Mouse (Mus musculus) layer of hippocampus, adult 8-10 months (tissue): Measurements from ENCODE around the gene Has3. TPM values are rescaled to one million over a fixed set of nuclear protein-coding genes. Genes with fewer than 3 reads are reported as not detected.
"Not testable (repeated sequence)": the region's sequence is repeated elsewhere in the genome, so short reads cannot be mapped to it uniquely, and the experiment has no call there.

ENCODE experiments used
- DNase-seq, 2 experiments: peaks; one replicate each; pipeline ENCODE4 v3.0.0; 2022; ENCODE audit warnings: low spot score in 2 of 2
- total RNA-seq, 4 experiments: library from RNA; stranded (reverse); gene quantifications; 2 replicates each; pipeline ENCODE4 v1.2.4; 2022

The Has3 gene
- total RNA-seq, 4 experiments from 2014 or later: 1.6 to 2.6 (median 1.9) TPM

DNA sequence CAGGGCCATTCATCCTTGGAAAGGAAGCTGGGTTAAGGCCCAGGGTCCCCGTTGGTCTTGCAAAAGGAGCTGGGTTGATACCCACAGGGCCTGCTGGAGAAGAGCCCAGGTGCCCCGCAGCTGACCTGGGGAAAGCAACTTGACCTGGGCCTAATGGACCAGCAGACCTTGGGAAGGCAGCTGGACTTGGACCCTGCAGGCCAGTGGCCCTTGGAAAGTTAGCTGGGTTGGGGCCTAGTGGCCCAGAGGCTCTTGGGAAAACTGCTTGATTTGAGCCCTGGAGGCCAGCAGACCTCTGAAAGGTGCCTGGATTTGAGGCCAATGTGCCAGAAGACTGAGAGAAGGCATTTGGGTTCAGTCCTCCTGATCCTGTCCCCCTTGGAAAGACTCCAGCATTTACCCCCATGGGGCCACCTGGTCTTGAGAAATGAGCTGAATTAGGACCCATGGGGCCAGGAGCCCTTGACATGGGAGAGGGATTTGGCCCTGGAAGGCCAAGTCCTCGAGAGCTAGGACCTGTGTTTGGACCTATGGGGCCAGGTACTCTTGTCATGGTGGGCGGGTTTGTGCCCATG lies 14.9 kb downstream of the Has3 start:
- not testable (repeated sequence) for DNase-seq

GRCm38 (mm10) chr8:106887336-106888189 lies 17.5 kb downstream of the Has3 start:
- DNase-seq: peak in 1 of 2 experiments; percentile 77

- no peak for DNase-seq
These were observed 18.8 kb downstream of the Has3 start for GRCm38 (mm10) chr8:106888803-106889202.

GRCm38 (mm10) chr8:106892210-106892805 lies 22.3 kb downstream of the Has3 start:
- DNase-seq: no peak

- no peak for DNase-seq
These were observed 22.9 kb downstream of the Has3 start for GRCm38 (mm10) chr8:106892806-106893451.

DNA sequence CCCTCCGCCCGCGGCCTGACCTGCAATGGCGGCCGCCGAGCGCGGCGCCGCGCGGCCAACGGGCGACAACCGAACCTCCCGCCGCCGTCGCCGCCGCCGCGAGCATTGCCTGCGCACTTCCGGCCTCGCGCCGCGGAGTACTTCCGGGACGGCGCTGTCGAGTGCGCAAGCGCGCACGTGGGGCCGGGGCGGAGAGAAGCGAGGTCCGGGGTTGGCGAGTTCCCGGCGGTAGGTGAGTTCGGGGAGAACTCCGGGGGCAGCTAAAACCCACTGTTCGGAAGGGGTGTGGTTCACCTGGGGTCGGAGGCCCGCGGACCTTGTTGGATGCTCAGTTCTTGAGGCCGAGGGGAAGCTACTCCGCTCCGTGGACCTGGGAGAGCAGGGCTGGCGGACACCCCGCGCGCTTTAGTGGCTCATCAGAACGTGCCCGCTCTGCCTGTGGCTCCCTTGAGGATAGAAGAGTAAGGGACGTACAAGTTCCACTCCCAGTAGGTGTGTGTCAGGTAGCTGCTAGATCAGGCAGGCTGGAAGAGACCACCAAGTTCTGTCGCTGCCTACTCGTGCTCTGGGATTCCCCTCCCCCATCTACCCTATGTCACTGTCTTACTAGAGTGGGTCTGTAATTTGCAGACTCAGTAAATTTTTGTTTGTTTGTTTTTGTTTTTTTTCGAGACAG lies 23.6 kb downstream of the Has3 start, which contains the start of gene Utp4:
TSS of gene Utp4 (plus strand) at position 156 of the 676 bp plus-strand sequence.
- DNase-seq: peak; percentile 43 to 70

DNA sequence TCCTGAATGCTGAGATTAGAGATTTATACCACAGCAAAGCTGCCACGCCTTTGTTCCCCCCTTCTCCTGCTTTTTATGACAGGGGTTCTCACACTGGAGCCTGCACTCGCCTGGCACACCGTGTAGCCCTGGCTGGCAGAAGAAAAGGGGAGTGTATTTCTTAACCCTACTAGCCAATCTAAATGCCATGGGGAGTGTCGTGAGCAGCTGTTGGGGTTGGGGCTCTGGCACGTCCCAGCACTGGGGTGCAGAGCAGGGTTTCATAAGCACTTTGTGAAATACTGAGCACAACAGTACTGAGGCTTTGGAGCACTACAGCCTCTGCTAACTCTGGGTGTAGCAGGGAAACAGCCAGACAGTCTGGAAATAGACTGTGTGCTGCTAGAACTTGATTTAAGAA lies 29.4 kb downstream of the Has3 start:
- no peak for DNase-seq

GRCm38 (mm10) chr8:106905727-106906480 lies 35.9 kb downstream of the Has3 start:
- peak; percentile 87 to 88 for DNase-seq

DNA sequence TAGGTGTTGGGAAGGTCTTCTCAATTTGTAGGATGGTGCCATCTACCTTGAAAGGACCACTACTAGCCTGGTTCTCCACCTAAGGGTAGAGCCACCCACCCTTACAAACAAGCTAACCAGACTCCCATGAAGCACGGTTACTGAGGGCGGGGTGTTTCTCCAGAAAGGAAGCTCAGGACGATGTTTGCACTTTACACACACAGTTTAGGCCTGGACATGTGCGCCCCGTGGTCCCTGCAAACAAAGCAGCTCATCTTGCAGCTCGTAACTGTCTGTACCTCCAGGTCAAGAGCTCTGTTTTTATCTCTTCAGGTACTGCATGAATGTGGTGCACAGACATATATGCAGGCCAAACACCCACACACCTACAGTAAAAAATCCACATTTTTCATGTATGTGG lies 36.6 kb downstream of the Has3 start:
- DNase-seq: no peak

DNA sequence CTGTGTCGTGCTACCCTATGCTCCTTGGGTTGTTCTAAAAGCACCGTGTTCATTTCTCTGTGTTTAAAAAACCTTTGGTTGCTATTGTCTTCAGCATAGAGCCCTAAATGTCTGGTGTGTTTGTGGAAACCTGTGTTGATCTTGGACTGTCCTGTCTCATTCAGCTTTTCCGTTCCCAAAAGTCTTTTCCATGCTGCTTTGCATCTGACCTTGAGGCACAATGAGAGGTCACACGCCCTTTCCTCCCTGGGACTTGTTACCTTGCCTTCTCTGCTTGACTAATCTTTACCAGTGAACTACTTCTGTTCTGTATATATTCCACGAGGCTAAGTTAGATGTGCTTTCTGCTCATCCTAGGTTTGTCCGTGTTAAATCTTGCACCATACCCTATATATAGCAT lies 37.4 kb downstream of the Has3 start:
- DNase-seq: no peak

GRCm38 (mm10) chr8:106908291-106908690 lies 38.2 kb downstream of the Has3 start:
- no peak for DNase-seq

DNA sequence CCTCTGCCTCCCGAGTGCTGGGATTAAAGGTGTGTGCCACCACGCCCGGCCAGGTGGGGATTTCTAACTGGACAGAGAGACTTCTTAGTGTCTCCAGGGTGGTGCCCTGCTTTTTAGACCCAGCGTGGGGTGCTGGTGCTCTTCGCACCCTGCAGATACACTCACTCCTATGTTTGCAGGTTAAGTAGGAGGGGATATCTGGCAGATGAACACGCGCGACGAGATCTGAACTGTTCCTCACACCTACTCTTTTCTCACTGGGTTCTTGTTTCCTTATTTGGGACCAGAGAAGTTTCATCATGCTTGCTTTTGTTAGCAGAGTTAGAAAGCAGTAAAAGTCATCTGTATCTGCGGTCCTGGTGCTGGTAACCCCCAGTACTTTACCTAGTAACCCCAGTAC lies 43.6 kb downstream of the Has3 start:
- no peak for DNase-seq

GRCm38 (mm10) chr8:106919721-106920394 lies 49.8 kb downstream of the Has3 start:
- peak; percentile 74 to 76 for DNase-seq

GRCm38 (mm10) chr8:106920395-106920741 lies 50.3 kb downstream of the Has3 start:
- no peak for DNase-seq

DNA sequence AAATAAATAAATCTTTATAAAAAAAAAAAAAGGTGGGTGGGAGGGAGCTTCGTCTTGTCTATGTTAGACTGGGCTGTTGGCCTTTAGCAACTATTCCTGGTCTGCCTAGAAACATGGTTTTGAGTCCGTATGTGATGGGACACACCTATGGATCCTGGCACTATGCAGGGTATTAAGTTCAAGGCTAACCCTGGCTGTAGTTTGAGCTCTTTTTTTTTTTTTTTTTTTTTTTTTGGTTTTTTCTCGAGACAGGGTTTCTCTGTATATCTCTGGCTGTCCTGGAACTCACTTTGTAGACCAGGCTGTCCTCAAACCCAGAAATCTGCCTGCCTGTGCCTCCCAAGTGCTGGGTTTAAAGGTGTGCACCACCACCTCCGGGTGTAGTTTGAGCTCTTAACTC lies 54.0 kb downstream of the Has3 start:
- no peak for DNase-seq

- peak in 1 of 2 experiments; percentile 47 for DNase-seq
These were observed 54.9 kb downstream of the Has3 start for GRCm38 (mm10) chr8:106924904-106925349.

- no peak for DNase-seq
These were observed 55.4 kb downstream of the Has3 start for GRCm38 (mm10) chr8:106925446-106925845.

GRCm38 (mm10) chr8:106927247-106927646 lies 57.2 kb downstream of the Has3 start:
- DNase-seq: no peak

DNA sequence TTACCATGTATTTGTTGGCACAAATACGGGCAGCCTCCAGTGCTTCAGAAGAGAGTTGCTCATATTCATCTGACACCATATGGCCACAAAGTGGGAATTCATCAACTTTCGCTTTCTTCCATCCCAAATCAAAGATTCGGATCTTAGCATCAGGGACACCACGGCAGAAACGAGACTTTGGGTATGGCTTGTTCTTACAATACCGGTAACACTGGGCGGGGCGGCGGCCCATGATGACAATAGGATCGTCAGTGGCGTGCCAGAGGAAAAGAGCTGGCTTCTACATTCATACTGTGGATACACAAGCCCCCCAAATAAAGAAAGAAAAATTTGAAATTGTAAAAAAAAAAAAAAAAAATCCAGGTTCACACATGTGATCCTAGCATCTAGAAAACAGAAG lies 58.1 kb downstream of the Has3 start:
- not testable (repeated sequence) for DNase-seq
